Mouse (Mus musculus) stomach, postnatal 0 days (tissue): ENCODE results near the gene Vps37b. TPM values are rescaled to one million over a fixed set of nuclear protein-coding genes. Genes with fewer than 3 reads are reported as not detected.
"Not testable (repeated sequence)": the region's sequence is repeated elsewhere in the genome, so short reads cannot be mapped to it uniquely, and the experiment has no call there.

Source experiments
- ATAC-seq: fragments of 200-750 bp; cut with Nextera tagmentation; 2 replicates; pipeline ENCODE4 v1.8.0; 2017; ENCODE audit not compliant: low FRiP score, low TSS enrichment
- DNase-seq: peaks from one replicate; pipeline ENCODE4 v3.0.0-alpha.2; 2016; ENCODE audit warnings: low spot score
- H3K27ac ChIP-seq: fragments of 300-500 bp; sonication (generic); replicated peaks from 2 replicates; pipeline ENCODE4 v1.5.1; 2014; ENCODE audit warnings: mild to moderate bottlenecking, control low read depth
- H3K27me3 ChIP-seq: fragments of 300-500 bp; sonication (generic); 2 replicates; pipeline ENCODE4 v1.6.1; 2014; ENCODE audit warnings: low read length; ENCODE audit not compliant: control insufficient read depth, insufficient read depth
- H3K36me3 ChIP-seq: fragments of 300-500 bp; sonication (generic); 2 replicates; pipeline ENCODE4 v1.6.1; 2014; ENCODE audit warnings: low read length, mixed read lengths; ENCODE audit not compliant: control insufficient read depth, insufficient read depth
- H3K4me1 ChIP-seq: fragments of 300-500 bp; sonication (generic); replicated peaks from 2 replicates; pipeline ENCODE4 v1.6.1; 2014; ENCODE audit warnings: antibody characterized with exemption; ENCODE audit not compliant: control insufficient read depth, insufficient read depth
- H3K4me2 ChIP-seq: fragments of 300-500 bp; sonication (generic); replicated peaks from 2 replicates; pipeline ENCODE4 v1.6.1; 2014; ENCODE audit warnings: low read depth, mild to moderate bottlenecking, control low read depth, moderate library complexity
- H3K4me3 ChIP-seq: fragments of 300-500 bp; sonication (generic); 2 replicates; pipeline ENCODE4 v1.5.1; 2014; ENCODE audit warnings: low read depth, low read length, control low read depth
- H3K9ac ChIP-seq: fragments of 300-500 bp; sonication (generic); 2 replicates; pipeline ENCODE4 v1.6.1; 2014; ENCODE audit warnings: mild to moderate bottlenecking, low read length, control low read depth, mixed read lengths
- H3K9me3 ChIP-seq: fragments of 300-500 bp; sonication (generic); 2 replicates; pipeline ENCODE4 v1.6.1; 2016; ENCODE audit warnings: low read length; ENCODE audit not compliant: control insufficient read depth
- CTCF ChIP-seq: IDR thresholded peaks from 2 replicates; pipeline ENCODE4 v1.5.1; 2016; ENCODE audit warnings: antibody characterized with exemption, low read depth, mild to moderate bottlenecking, moderate library complexity
- EP300 ChIP-seq: optimal IDR thresholded peaks from 2 replicates; pipeline ENCODE3; 2016; ENCODE audit warnings: antibody characterized with exemption
- WGBS: fragments of 180-500 bp; shearing (Covaris S2); extraction: QIAGEN DNeasy Blood & Tissue Kit; methylation state at CpG from one replicate; pipeline ENCODE4 v1.1.7; 2014; 5-methylcytosine and 5-hydroxymethylcytosine counted together
- polyA plus RNA-seq: library from polyadenylated mRNA; unstranded; fragments of >200 nt; fragmentation: Nextera tagmentation; extraction: Ambion mirVana; gene quantifications from 2 replicates; pipeline ENCODE4 v1.2.1, GENCODE M21; 2015

The Vps37b gene
- polyA plus RNA-seq, 1 experiment from 2014 or later, result 31.0 TPM

DNA sequence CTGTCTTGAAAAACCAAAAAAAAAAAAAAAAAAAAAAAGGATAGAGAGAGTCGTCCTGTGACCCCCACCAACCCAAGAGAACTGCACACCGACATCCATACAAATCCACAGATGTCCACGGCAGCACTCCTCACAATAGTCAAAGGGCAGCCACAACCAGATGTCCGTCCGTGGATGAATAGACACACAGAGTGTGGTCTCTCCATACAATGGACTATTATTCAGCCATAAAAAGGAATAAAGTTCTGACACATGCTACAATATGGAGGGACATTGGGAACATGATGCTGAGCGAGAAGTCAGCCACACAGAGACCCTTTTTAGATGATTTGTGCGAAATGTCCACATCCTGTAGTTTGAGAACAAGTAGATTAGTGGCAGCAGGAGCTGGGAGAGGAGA, 26.7 kb upstream of the Vps37b start:
- Histone ChIP-seq H3K4me2 (no peak overlapping the region), H3K4me1 (no peaks in the 10 kb centered on the region), H3K9me3 (no peaks in the 10 kb centered on the region), H3K4me3 (no peak overlapping the region), H3K36me3 (no peaks in the 10 kb centered on the region), H3K27ac (no peak overlapping the region), H3K27me3 (no peaks in the 10 kb centered on the region), H3K9ac (no peak overlapping the region)
- DNase-seq, result no peak
- TF ChIP-seq EP300, result no peak
- no peak for TF ChIP-seq CTCF
- WGBS, result 91% methylated on average over 7 of the region's 7 CpGs
- no peak for ATAC-seq

DNA sequence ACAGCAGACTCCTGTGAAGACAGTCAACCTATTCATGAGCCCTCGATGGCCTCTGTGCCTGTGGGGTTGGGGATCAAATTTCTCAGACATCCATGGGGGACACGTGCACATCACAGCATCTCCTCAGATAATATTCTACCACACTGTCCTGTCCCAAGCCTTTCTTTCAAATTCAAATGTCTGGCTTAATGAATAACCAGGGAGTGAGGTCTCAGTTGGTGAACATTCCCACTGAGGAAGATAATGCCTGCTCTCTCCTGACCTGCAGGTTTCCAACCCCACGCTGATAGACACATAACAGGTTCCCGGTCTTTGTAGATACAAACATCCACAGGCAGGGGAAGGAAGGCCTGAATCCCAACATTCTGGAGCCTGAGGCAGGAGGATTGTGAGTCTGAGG, 24.9 kb upstream of the Vps37b start:
- H3K36me3 ChIP-seq, result no peaks in the 10 kb centered on the region
- no peak for ATAC-seq
- WGBS, result 49% methylated on average over 4 of the region's 4 CpGs
- no peak overlapping the region for H3K4me3 ChIP-seq
- H3K9me3 ChIP-seq, result no peaks in the 10 kb centered on the region
- H3K9ac ChIP-seq, result no peak overlapping the region
- no peaks in the 10 kb centered on the region for H3K27me3 ChIP-seq
- no peaks in the 10 kb centered on the region for H3K4me1 ChIP-seq
- H3K27ac ChIP-seq, result no peak overlapping the region
- no peak overlapping the region for H3K4me2 ChIP-seq
- TF ChIP-seq CTCF (no peak), EP300 (no peak)
- no peak for DNase-seq

DNA sequence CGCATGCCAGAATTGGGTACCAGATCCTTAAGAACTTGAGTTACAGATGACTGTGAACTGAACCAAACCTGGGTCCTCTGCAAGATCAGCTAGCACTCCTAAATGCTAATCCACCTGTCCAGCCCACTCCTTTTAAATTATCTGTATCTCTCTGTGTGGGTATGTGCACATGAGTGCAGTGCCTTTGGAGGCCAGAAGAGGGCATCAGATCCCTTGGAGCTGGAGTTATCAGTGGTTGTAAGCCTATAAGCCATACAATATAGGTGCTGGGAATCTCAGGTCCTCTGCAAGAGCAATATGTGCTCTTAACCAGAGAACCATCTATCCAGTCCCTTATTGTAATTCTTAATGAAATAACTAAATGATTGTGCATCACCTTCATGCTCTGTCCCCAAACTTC, 24.1 kb upstream of the Vps37b start:
- no peak for ATAC-seq
- Histone ChIP-seq H3K4me2 (no peak overlapping the region), H3K36me3 (no peaks in the 10 kb centered on the region), H3K27me3 (no peaks in the 10 kb centered on the region), H3K9me3 (no peaks in the 10 kb centered on the region), H3K4me1 (no peaks in the 10 kb centered on the region), H3K4me3 (no peak overlapping the region), H3K27ac (no peak overlapping the region), H3K9ac (no peak overlapping the region)
- DNase-seq, result no peak
- 97% methylated on average over 1 of the region's 1 CpGs for WGBS
- TF ChIP-seq CTCF (peak; percentile 47), EP300 (no peak)

DNA sequence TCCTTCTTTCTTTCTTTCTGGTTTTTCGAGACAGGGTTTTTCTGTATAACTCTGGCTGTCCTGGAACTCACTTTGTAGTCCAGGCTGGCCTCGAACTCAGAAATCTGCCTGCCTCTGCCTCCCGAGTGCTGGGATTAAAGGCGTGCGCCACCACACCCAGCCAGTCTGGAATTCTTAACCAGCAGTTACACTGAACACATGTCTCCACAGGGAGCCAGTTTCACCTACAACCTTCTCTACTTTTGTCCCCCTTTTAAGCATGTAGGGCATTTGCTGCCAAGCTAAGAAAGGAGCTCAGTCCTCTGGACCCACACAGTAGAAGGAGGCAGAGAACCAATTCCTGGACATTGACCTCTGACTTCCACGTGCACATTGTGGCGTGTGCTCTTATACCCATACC, 20.6 kb upstream of the Vps37b start:
- not testable (repeated sequence) for ATAC-seq, H3K4me2 ChIP-seq, DNase-seq, H3K9me3 ChIP-seq, H3K27ac ChIP-seq, H3K4me3 ChIP-seq, H3K36me3 ChIP-seq, H3K9ac ChIP-seq, H3K27me3 ChIP-seq, H3K4me1 ChIP-seq
- 81% methylated on average over 7 of the region's 7 CpGs for WGBS

DNA sequence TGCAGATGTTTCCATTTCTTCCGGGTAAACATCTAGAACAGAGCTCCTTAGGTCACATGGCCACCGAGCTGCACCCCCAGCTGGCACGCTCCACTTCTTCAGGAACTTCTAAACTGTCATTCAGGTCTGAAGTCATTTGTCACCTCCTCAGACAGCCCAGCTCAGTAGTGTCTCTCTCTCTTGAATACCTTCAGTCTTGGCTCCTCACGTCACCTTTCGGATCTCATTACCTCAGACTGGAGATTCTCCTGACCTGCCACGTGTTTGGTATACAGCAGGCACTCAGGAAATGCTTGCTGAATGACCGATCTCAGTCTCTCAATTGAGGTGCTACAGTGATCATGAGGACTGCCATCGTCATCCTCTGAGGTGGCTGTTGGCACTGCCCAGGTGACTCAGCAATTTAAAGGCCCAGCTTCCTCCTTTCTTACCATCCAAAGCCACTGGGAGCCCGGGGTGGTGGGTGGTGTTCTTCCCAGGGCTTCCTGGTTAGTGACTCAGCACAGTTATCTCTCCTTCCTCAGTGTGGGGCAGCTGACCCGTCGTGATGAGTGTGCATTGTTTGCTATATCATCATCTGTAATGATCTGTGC, 19.9 kb upstream of the Vps37b start:
- Histone ChIP-seq H3K4me3 (no peak overlapping the region), H3K4me2 (no peak overlapping the region), H3K9ac (no peak overlapping the region), H3K9me3 (no peaks in the 10 kb centered on the region), H3K27me3 (no peaks in the 10 kb centered on the region), H3K27ac (peak overlapping the region; percentile 45; the same call in 1 of the 2 replicates), H3K36me3 (no peaks in the 10 kb centered on the region), H3K4me1 (no peaks in the 10 kb centered on the region)
- DNase-seq (peak; percentile 71), ATAC-seq (peak; percentile 86)
- TF ChIP-seq EP300 (no peak), CTCF (no peak)
- WGBS, result 60% methylated on average over 11 of the region's 11 CpGs

DNA sequence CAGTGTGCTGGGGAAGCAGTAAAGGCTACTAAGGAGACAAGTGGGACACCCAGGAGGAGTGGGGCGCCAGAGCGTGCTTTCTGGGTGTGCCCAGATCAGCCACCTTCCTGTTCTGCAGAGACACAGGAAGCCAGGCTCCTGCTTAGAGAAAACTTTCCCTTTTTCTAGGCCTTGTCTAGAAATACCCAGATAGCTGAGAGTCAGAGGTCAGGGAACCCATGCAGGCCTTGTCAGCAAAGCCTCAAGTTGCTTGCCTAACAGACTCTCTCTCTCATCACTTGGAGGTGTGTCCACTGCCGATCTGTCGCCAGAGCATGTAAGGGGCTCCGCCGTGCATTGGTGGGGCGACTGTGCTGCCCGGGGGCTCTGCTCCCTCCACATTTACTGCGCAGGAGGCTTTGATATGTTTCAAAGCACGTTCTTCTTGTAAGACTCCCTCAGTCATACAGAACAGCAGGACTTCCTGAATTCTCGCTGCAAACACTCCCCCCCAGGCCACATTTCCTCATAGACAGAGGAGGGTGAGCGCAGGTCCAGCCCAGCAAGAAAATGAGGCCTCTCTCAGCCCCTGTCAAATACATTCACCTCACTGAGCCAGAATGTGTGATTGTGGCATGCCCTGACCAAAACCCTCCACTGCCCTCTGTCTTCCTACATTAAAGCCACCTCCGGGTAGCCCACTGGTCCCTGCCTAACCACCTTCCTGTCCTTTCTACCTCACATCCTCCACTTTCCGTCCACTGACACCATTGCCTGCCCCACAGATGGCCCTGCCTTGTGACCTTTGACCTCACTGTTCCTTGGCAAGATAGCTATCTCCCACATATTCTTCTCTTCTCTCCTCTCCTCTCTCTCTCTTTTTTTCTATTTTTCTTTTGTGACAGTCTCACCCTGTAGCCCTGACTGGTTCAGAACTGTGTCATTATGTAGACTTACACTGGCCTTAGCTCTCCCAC, 18.3 kb upstream of the Vps37b start:
- Histone ChIP-seq H3K9ac (peak overlapping the region; percentile 47), H3K36me3 (no peaks in the 10 kb centered on the region), H3K4me3 (no peak overlapping the region), H3K4me1 (no peaks in the 10 kb centered on the region), H3K9me3 (no peaks in the 10 kb centered on the region), H3K4me2 (no peak overlapping the region), H3K27ac (peak overlapping the region; percentile 90), H3K27me3 (no peaks in the 10 kb centered on the region)
- TF ChIP-seq CTCF, result peak; percentile 43
- no peak for TF ChIP-seq EP300
- ATAC-seq (no peak), DNase-seq (peak; percentile 47)
- WGBS, result 52% methylated on average over 14 of the region's 14 CpGs
